12 mouse cellular contexts compared by ENCODE assay signal in genomic region chr12:116938158-116938854, GRCm38 (mm10).
DNase-seq lines count a peak whose midpoint lies in the region; ATAC-seq lines count a peak whose summit lies in the region.
"Had no signal": no experiment of that assay in that cellular context is flagged by ENCODE, and none has a peak within 500 bp of the region (broad histone marks: within the 10 kb centered on the region; RNA-seq: fewer than 3 reads in every experiment).

No protein-coding gene starts in this region.

- peak; percentile 15 to 50 for DNase-seq in left cerebral cortex, adult 9 months (ENCODE audit: low spot score in 2 of 2)
- no peak for DNase-seq in left cerebral cortex, adult 11 months (ENCODE audit: low spot score)
- DNase-seq in adrenal gland, postnatal 4 days (ENCODE audit: low spot score in 2 of 2) = no peak
- no peak for DNase-seq in cerebellum, adult 9-11 months
- DNase-seq: heart, adult 11 months had no signal

- peak; percentile 92 for ATAC-seq in forebrain, embryonic 15.5 days (replicated peaks)
- peak; percentile 63; the same call in 1 of the 2 replicates for ATAC-seq in limb, embryonic 12.5 days (ENCODE audit: insufficient number of reproducible peaks, insufficient read depth, low FRiP score, low TSS enrichment, low read depth)
- ATAC-seq in neural tube, embryonic 13.5 days (ENCODE audit: low read depth) = peak; percentile 89
- ATAC-seq in erythroid progenitor cell, adult 5-6 weeks (replicated peaks; ENCODE audit: low FRiP score, poor library complexity, severe bottlenecking) = no peak

- peak overlapping the region; percentile 71 for H3K27ac ChIP-seq in forebrain, embryonic 15.5 days (replicated peaks)
- H3K27ac ChIP-seq in limb, embryonic 12.5 days = peak overlapping the region; percentile 23; the same call in 1 of the 2 replicates
- peak overlapping the region; percentile 81 for H3K27ac ChIP-seq in neural tube, embryonic 13.5 days (replicated peaks)
- H3K27ac ChIP-seq: embryonic facial prominence, embryonic 13.5 days; stomach, embryonic 15.5 days had no signal

- WGBS in forebrain, embryonic 15.5 days = 3% methylated on average over 3 of the region's 3 CpGs
- WGBS in limb, embryonic 12.5 days = 35% methylated on average over 3 of the region's 3 CpGs
- WGBS in neural tube, embryonic 13.5 days = 13% methylated on average over 3 of the region's 3 CpGs

- H3K4me2 ChIP-seq in forebrain, embryonic 15.5 days (replicated peaks) = no peak overlapping the region
- no peak overlapping the region for H3K4me2 ChIP-seq in limb, embryonic 12.5 days
- no peak overlapping the region for H3K4me2 ChIP-seq in neural tube, embryonic 13.5 days
- H3K4me2 ChIP-seq: embryonic facial prominence, embryonic 13.5 days; liver, embryonic 11.5 days; stomach, embryonic 15.5 days had no signal

- no peaks in the 10 kb centered on the region for H3K9me3 ChIP-seq in forebrain, embryonic 15.5 days
- no peaks in the 10 kb centered on the region for H3K9me3 ChIP-seq in limb, embryonic 12.5 days
- no peaks in the 10 kb centered on the region for H3K9me3 ChIP-seq in neural tube, embryonic 13.5 days
- H3K9me3 ChIP-seq: embryonic facial prominence, embryonic 13.5 days; stomach, embryonic 15.5 days had no signal

- no peak overlapping the region for H3K4me3 ChIP-seq in forebrain, embryonic 15.5 days
- no peak overlapping the region for H3K4me3 ChIP-seq in limb, embryonic 12.5 days (replicated peaks)
- no peak overlapping the region for H3K4me3 ChIP-seq in neural tube, embryonic 13.5 days
- H3K4me3 ChIP-seq: embryonic facial prominence, embryonic 13.5 days; stomach, embryonic 15.5 days had no signal

- H3K36me3 ChIP-seq in forebrain, embryonic 15.5 days = no peaks in the 10 kb centered on the region
- no peaks in the 10 kb centered on the region for H3K36me3 ChIP-seq in limb, embryonic 12.5 days
- H3K36me3 ChIP-seq in neural tube, embryonic 13.5 days = no peaks in the 10 kb centered on the region
- H3K36me3 ChIP-seq: embryonic facial prominence, embryonic 13.5 days; stomach, embryonic 15.5 days had no signal

- peaks cover 22% of the 10 kb centered on the region for H3K4me1 ChIP-seq in forebrain, embryonic 15.5 days
- peaks cover 12% of the 10 kb centered on the region; the same call in 1 of the 2 replicates for H3K4me1 ChIP-seq in limb, embryonic 12.5 days (replicated peaks)
- peaks cover 27% of the 10 kb centered on the region for H3K4me1 ChIP-seq in neural tube, embryonic 13.5 days (replicated peaks)
- H3K4me1 ChIP-seq: stomach, embryonic 15.5 days had no signal

- no peak overlapping the region for H3K9ac ChIP-seq in forebrain, embryonic 15.5 days (replicated peaks)
- no peak overlapping the region for H3K9ac ChIP-seq in limb, embryonic 12.5 days (replicated peaks)
- no peak overlapping the region for H3K9ac ChIP-seq in neural tube, embryonic 13.5 days
- H3K9ac ChIP-seq: embryonic facial prominence, embryonic 13.5 days; stomach, embryonic 15.5 days had no signal

- peaks cover 25% of the 10 kb centered on the region; the same call in 1 of the 2 replicates for H3K27me3 ChIP-seq in forebrain, embryonic 15.5 days
- no peaks in the 10 kb centered on the region for H3K27me3 ChIP-seq in limb, embryonic 12.5 days
- H3K27me3 ChIP-seq in neural tube, embryonic 13.5 days = peaks cover 11% of the 10 kb centered on the region; the same call in 1 of the 2 replicates
- H3K27me3 ChIP-seq: embryonic facial prominence, embryonic 13.5 days; stomach, embryonic 15.5 days had no signal

Comparison
In these comparisons a context has a peak if more than half of its experiments do, and no peak if none do; other contexts are left out.
1. DNase-seq: peak in left cerebral cortex, adult 9 months (2 of 2); none in left cerebral cortex, adult 11 months (single experiment), adrenal gland, postnatal 4 days (0 of 2) and cerebellum, adult 9-11 months (single experiment).
2. H3K27ac ChIP-seq: peak in every context shown above with its lines; median percentile 81 in neural tube, embryonic 13.5 days; 71 in forebrain, embryonic 15.5 days; 23 in limb, embryonic 12.5 days.